Mouse (Mus musculus) 416B (cell line): ENCODE measurements around the gene Vrk1.

Experiments
- DNase-seq: peaks from one replicate; pipeline ENCODE4 v3.0.0; 2011; ENCODE audit warnings: low read depth

Vrk1 gene

GRCm38 (mm10) chr12:106010065-106010915 lies at the start of gene Vrk1:
Gene Vrk1, plus strand, starts transcription at chr12:106010228.
- DNase-seq: peak; percentile 98

- no peak for DNase-seq
Observed at GRCm38 (mm10) chr12:105960592-105961330, 49.3 kb upstream of the Vrk1 start.

GRCm38 (mm10) chr12:105961667-105962066 lies 48.4 kb upstream of the Vrk1 start:
- DNase-seq: no peak

GRCm38 (mm10) chr12:105962103-105963011 lies 47.7 kb upstream of the Vrk1 start:
- DNase-seq: peak; percentile 61

- no peak for DNase-seq
Observed at GRCm38 (mm10) chr12:105963012-105963572, 46.9 kb upstream of the Vrk1 start.

GRCm38 (mm10) chr12:105966887-105967637 lies 43.0 kb upstream of the Vrk1 start:
- DNase-seq: no peak

GRCm38 (mm10) chr12:105967806-105968205 lies 42.2 kb upstream of the Vrk1 start:
- DNase-seq: no peak

GRCm38 (mm10) chr12:105971182-105971581 lies 38.8 kb upstream of the Vrk1 start:
- peak; percentile 11 for DNase-seq

GRCm38 (mm10) chr12:105972673-105973072 lies 37.4 kb upstream of the Vrk1 start:
- no peak for DNase-seq

GRCm38 (mm10) chr12:105973691-105974090 lies 36.3 kb upstream of the Vrk1 start:
- no peak for DNase-seq

GRCm38 (mm10) chr12:105974107-105974506 lies 35.9 kb upstream of the Vrk1 start:
- DNase-seq: no peak

- DNase-seq: peak; percentile 28
Observed at GRCm38 (mm10) chr12:105981121-105981973, 28.7 kb upstream of the Vrk1 start.

GRCm38 (mm10) chr12:105981974-105982305 lies 28.1 kb upstream of the Vrk1 start:
- no peak for DNase-seq

GRCm38 (mm10) chr12:105982598-105982997 lies 27.4 kb upstream of the Vrk1 start:
- no peak for DNase-seq

- no peak for DNase-seq
Observed at GRCm38 (mm10) chr12:105983499-105983898, 26.5 kb upstream of the Vrk1 start.

GRCm38 (mm10) chr12:105988434-105988833 lies 21.6 kb upstream of the Vrk1 start:
- no peak for DNase-seq

- no peak for DNase-seq
Observed at GRCm38 (mm10) chr12:105992756-105993155, 17.3 kb upstream of the Vrk1 start.

- no peak for DNase-seq
Observed at GRCm38 (mm10) chr12:105993356-105993755, 16.7 kb upstream of the Vrk1 start.

- no peak for DNase-seq
Observed at GRCm38 (mm10) chr12:105995940-105996339, 14.1 kb upstream of the Vrk1 start.
